Mouse (Mus musculus) E14TG2a.4 (cell line): ENCODE data around the gene Gm21836.
"Not testable (repeated sequence)": the region's sequence is repeated elsewhere in the genome, so short reads cannot be mapped to it uniquely, and the experiment has no call there.

Experiments used
- H3K27me3 ChIP-seq: 2 replicates; pipeline ENCODE4 v1.6.1; 2014; ENCODE audit warnings: low read length, control low read depth; ENCODE audit not compliant: insufficient read depth
- H3K36me3 ChIP-seq: 2 replicates; pipeline ENCODE4 v1.6.1; 2014; ENCODE audit warnings: low read length, control low read depth; ENCODE audit not compliant: insufficient read depth
- H3K4me1 ChIP-seq: replicated peaks from 2 replicates; pipeline ENCODE4 v1.6.1; 2014; ENCODE audit warnings: low read depth, low read length, control low read depth
- H3K4me3 ChIP-seq: replicated peaks from 2 replicates; pipeline ENCODE4 v1.5.1; 2014; ENCODE audit warnings: mild to moderate bottlenecking, low read length
- H3K9me3 ChIP-seq: 2 replicates; pipeline ENCODE4 v1.6.1; 2014; ENCODE audit warnings: low read length, control low read depth
- CTCF ChIP-seq: conservative IDR thresholded peaks from 2 replicates; pipeline ENCODE4 v1.5.1; 2014; ENCODE audit warnings: low read length
- NANOG ChIP-seq: IDR thresholded peaks from 2 replicates; pipeline ENCODE4 v1.6.1; 2014; ENCODE audit warnings: borderline replicate concordance, low read length, mixed read lengths
- POU5F1 ChIP-seq: IDR thresholded peaks from 2 replicates; pipeline ENCODE4 v1.6.1; 2014; ENCODE audit warnings: low read length, borderline replicate concordance

The Gm21836 gene

DNA sequence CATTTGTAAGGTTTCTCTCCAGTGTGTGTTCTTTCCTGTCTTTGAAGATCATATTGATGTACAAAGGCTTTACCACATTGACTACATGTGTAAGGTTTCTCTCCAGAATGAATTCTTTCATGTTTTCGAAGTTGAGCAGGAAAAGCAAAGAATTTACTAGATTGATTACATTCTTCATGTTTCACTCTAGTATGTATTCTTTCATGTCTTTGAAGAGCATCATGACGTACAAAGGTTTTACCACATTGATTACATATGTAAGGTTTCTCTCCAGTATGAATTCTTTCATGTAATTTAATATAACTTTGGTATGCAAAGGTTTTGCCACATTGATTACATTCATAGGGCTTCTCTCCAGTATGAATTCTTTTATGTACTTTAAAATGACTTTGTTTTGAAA lies at the start of gene Gm21836:
Gm21836 (minus strand) TSS at position 101 of the 400 bp plus-strand sequence.
- not testable (repeated sequence) for H3K36me3 ChIP-seq, H3K4me1 ChIP-seq, H3K4me3 ChIP-seq, H3K27me3 ChIP-seq
- peaks cover 28% of the 10 kb centered on the region for H3K9me3 ChIP-seq

DNA sequence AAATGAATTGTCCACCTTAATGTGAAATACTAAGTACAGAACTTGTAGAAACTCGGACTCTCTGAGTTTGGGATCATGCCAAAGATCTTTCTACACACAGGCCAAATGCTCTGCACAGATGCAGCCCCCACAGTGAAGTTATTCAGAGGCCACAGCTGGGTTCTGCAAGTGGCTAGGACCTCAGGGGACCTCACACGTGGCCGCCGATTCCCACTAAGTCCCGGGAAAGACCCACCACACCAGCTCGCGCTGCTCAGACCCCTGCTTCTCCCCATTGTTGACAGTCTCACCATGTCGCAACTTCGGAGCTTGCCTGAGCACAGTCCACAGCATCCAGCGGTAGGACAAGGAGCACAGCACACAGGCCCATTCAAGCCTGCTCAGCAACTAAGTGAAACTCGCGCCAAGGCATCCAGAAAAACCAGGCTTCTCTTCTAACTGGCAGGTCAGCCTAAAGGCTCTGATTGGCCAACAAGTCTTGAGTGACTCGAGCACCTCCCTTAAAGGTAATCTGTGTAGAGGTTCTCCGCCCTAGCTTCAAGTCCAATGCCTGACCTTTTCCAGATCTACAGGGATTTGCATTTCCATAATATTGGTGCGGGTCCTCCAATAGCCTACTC lies 13.1 kb downstream of the Gm21836 start:
- not testable (repeated sequence) for H3K27me3 ChIP-seq, H3K4me1 ChIP-seq, H3K4me3 ChIP-seq
- peaks cover 71% of the 10 kb centered on the region for H3K9me3 ChIP-seq
- H3K36me3 ChIP-seq, result peaks cover 13% of the 10 kb centered on the region

DNA sequence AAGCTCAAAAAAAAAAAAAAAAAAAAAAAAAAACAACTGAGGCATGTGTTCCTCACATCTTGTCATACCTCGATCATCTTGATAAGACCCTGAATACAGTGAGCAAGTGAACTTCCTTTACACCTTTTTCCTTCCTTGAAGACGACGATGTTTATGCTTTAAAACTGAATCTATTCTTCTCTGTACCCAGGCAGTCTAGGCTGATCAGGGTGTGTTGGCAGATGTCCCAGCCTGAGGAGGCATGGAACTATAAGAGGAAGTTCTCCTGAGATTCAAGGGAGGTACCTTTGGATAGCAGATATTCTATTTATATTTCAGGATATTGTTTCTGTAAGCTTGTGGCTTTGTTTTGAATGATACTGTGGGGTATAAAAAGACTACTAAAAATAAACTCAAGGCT lies 15.5 kb downstream of the Gm21836 start:
- peaks cover 19% of the 10 kb centered on the region for H3K36me3 ChIP-seq
- no peaks in the 10 kb centered on the region for H3K4me1 ChIP-seq
- H3K9me3 ChIP-seq, result peaks cover 78% of the 10 kb centered on the region
- TF ChIP-seq NANOG, result no peak
- no peak for TF ChIP-seq CTCF
- no peak for TF ChIP-seq POU5F1
- H3K27me3 ChIP-seq, result no peaks in the 10 kb centered on the region
- H3K4me3 ChIP-seq, result no peak overlapping the region

GRCm38 (mm10) chr9:124476096-124476902 lies 17.3 kb downstream of the Gm21836 start, which contains the start of gene Ppp2r3d:
Gene Ppp2r3d, minus strand, starts transcription at chr9:124476898.
- no peaks in the 10 kb centered on the region for H3K27me3 ChIP-seq
- H3K4me3 ChIP-seq, result no peak within 1 kb of the TSS
- TF ChIP-seq NANOG (no peak), POU5F1 (0 out of 2 replicates have a peak, but pooled peaks have one; percentile 55), CTCF (no peak)
- H3K9me3 ChIP-seq, result peaks cover 71% of the 10 kb centered on the region
- H3K36me3 ChIP-seq, result peaks cover 19% of the 10 kb centered on the region
- no peaks in the 10 kb centered on the region for H3K4me1 ChIP-seq

GRCm38 (mm10) chr9:124475689-124476088 lies 17.9 kb downstream of the Gm21836 start:
- Histone ChIP-seq H3K4me1 (no peaks in the 10 kb centered on the region), H3K9me3 (peaks cover 68% of the 10 kb centered on the region), H3K4me3 (no peak overlapping the region), H3K36me3 (peaks cover 19% of the 10 kb centered on the region), H3K27me3 (no peaks in the 10 kb centered on the region)
- TF ChIP-seq CTCF, result no peak
- no peak for TF ChIP-seq POU5F1
- no peak for TF ChIP-seq NANOG

DNA sequence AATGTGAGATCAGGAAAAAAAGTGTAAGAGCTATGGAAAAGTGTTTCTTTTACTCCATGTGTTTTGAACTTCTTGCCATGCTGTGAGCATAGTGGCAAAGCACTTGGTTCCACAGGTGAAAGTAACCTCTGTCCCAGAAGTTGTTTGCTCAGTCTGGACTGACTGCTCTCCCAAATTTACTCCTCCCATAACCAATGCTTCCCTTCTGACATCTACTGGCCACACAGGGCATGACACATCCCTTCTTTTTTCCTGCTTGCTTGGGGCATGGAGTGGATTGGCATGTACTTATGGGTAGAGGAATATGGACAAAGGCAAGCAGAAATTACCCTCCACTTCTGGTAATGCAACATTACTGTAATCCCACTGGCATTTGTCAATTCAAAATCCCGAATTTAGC lies 37.0 kb downstream of the Gm21836 start:
- no peaks in the 10 kb centered on the region for H3K27me3 ChIP-seq
- no peak overlapping the region for H3K4me3 ChIP-seq
- TF ChIP-seq CTCF (peak; percentile 52), POU5F1 (no peak), NANOG (no peak)
- no peaks in the 10 kb centered on the region for H3K36me3 ChIP-seq
- H3K9me3 ChIP-seq, result peaks cover 25% of the 10 kb centered on the region
- no peaks in the 10 kb centered on the region for H3K4me1 ChIP-seq
